Mouse (Mus musculus) adrenal gland (tissue): ENCODE results near the gene Cyb5d1.

ENCODE experiments used
- intact Hi-C: fragments of 180-260 bp; cut with DNase I; formaldehyde crosslinking; loops from one replicate; pipeline ENCODE4 v1.15.1; 2025

Cyb5d1 gene

DNA sequence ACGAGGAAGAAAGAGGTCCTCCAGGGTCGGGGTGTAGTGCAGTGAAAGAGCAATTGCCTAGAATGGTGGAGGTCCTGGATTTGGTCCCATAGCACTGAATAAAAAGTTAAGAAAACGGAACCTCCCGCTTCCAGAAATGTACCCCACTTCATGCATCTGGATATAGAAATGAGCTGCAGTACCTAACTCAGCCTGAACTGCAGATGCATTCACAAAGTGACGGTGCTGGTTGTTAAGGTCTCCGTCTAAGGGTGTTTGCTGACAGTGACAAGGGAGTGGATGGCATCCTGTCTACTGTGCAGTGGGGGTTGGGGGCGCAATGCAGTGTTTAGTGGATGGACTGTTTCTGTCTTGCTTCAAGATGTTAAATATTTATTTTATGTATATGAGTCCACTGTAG lies 8.7 kb downstream of the Cyb5d1 start:
- intact Hi-C loops = no loop called here

DNA sequence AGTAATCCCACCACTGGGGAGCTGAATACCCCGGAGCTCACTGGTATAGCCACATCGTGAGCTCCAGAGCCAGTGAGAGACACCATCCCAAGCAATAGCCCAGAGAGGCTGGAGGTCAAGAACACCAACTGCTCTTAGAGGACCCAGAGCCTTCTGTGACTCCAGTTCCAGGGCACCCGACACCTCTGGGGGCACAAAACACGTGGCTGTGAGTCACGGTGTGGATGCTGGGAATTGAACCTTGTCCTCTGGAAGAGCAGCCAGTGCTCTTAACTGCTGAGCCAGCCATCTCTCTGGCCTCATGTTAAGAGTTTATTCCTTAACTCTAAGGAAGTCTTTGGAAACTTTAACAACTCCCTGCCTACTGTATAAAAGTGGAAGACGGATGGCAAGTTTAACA lies 10.5 kb downstream of the Cyb5d1 start:
- intact Hi-C loops = no loop called here

DNA sequence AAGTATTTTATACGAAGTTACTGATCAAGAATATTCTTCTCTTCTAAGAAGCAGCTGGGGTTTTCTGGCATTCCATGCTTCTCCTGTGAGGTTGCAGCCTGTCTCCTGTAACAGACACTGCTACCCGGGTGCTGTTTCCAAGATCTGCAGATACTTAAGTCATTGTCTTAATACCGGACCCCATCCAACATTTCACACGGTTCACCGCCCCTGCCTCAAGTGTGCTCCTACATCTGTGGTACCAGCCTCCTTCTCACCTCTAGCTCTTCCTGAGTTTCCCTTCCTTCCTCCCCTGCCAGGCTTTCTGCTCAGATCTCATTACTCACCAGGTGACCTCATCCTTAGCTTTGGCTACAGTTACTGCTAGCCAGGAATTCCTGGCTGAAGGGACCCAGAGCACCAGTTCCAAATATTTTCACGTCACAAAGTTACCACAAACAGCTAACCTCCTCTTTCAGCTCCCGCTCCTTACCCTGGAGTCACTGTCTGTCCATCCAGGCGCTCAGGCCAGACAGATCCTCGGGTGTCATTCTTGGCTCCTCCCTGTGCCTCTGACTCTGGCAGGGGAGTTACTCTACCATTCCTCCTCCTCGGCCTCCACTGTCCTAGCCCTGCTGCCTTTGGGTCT lies 12.8 kb downstream of the Cyb5d1 start:
- intact Hi-C loops = no loop called here

DNA sequence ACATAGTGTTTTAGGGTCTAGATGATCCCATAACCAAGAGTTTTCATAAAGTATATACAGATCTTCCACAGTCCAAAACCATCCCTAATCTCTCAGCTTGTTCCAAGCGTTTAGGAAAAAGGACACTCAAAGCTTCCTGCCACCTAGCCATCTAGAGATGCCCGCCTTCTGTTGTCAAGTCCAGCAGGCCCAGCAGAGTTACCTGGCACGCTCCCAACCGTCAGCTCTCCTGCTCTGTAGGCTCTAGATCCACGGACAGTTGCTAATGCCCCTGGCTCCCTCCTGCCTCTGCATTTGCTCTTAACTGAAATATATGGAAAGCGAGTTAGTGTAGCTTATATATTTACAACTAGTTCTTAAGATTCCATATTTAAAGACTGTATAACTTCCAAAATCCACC lies 14.1 kb downstream of the Cyb5d1 start:
- intact Hi-C loops = no loop called here

DNA sequence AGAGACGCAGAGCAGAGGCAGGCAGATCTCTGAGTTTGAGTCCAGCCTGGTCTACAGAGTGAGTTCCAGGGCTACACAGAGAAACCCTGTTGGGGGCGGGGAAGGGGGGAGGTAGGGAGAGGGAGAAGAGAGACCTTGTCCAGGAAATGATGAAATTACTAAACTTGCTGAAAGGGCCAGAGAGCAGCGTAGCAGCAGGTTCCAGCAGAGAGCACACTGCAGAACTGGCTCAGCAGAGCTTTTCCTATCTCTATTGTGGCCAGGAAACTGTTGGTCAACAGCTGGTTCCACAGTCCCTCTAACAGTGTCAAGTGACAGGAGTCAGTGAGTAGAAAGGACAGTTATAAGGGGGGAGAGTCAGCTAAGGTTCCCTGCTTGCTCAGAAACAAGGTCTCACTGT lies 15.8 kb downstream of the Cyb5d1 start:
- intact Hi-C loops = no loop called here

DNA sequence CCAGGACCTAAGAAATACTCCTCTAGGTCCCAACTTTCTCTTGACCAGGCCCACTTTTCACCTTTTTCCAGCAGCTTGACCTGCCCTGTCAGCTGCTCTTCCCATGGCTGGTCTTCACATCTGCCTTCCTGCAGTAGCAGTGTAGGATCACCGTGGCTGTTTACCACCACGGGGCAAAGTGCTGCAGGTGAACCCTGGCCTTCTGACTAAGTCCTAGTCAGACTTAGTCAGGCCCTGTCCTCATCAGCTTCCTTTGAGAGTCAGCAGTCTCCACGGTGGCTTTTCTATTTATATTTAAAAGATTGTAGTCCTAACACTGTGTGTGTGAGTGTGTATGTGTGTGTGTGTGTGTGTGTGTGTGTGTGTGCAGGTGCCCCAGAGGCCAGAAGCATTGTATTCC lies 17.7 kb downstream of the Cyb5d1 start:
- intact Hi-C loops = no loop called here

DNA sequence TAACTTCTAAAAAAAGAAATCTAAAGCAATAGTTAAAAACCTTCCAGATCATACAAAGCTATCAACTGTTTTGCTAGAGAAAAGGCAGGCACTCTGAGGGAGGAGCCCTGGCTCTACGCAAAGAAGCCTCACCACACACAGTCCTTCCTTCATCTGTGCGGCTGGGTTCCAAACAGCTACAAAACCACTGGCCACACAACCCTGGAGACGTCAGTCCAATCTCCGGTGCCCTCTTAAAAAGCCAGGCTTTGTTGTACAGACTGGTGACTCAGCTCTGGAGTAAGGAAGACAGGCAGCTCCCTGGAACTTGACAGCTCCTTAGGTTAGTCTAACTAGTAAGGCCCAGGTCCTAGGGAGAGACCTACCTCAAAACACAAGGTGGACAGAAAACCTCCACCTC lies 19.8 kb downstream of the Cyb5d1 start:
- intact Hi-C loops = no loop called here

DNA sequence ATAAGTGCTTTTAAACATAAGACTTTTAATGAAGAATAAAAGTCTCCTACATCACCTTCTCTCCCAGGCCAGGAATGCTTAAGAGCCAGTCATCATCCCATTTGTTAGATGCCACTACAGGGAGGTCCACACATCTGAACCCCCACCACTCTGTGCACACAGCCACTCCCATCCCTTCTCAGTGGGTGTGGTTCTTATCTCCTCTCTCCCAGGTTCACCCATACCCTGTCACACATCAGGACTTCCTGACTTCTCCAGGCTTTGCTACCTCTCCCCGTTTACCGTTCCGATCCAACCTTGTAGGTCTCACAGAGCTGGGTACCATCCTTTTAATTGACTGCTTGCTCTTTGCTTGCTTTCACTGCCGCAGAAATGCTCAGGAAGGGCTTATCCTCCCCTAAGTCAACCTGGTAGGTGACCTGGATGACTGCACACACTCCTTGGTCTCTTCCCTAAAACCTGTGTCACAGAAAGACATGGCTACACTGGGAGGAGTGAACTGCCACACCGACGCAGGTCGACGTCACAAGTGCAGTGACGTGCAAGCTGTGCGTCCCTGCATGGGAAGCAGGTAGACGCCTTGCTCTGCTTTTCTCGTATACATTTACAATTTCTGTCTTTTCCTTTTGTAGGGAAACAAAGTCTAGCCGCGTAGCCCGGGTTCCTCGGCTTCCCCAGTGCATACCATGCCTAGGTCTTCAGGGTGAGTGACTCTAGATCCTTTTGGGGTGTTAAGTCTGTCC lies 22.0 kb downstream of the Cyb5d1 start:
- intact Hi-C loops = loop anchor here (5.0 kb wide), 1 partner anchor 41 kb away; no protein-coding TSS in a partner anchor

DNA sequence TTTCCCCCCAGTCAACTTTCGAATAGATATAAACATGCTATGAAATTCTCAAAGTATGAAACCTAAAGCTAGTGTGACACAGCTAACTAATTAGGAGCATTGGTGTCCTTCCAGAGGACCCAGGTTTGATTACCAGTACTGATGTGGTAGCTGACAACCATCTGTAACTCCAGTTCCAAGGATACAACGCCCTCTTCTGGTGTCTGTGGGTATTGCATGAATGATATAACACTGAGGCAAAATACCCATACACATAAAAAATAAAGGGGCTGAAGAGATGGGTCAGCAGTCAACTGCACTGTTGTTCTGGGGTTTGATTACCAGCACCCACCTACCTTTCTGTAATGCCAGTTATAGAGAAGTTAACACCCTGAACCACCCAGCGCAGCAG lies 22.7 kb downstream of the Cyb5d1 start:
- intact Hi-C loops = loop anchor here (5.0 kb wide), 1 partner anchor 40 kb away; no protein-coding TSS in a partner anchor

DNA sequence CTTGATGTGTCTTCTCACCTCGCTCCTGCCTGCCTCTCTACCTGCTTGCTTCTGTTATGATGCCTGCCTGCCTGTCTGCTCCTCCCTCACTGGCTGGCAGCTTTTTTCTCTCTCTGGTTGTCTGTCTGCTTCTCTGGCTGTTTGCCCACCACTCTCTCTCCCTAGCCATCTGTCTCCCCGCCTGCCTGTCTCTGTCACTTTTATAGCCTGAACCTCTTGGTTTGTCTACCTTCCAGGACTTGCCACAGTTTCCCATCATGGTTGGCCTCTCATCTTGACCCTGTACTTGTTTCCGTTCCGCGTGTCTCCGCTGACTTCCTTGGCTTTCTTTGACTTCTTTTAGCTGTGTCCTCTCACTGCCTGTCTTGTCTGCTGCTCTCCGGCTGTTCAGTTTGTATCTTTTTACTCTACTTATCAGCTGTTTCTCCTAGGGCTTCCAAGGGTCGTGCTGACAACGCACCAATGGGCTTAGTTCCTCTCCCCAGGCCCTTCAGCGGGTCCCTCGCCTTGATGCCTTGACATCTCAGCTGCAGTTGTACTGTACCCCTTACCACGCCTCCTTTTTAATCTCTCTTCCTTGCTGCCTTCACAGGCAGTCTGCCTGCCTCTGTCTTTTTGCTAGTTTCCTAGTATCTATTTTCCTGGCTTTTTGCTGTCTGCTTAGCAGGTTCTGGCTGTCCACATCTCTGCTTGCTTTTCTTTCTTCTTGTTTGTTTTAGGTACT lies 23.2 kb downstream of the Cyb5d1 start:
- intact Hi-C loops = loop anchor here (5.0 kb wide), 1 partner anchor 40 kb away; no protein-coding TSS in a partner anchor

DNA sequence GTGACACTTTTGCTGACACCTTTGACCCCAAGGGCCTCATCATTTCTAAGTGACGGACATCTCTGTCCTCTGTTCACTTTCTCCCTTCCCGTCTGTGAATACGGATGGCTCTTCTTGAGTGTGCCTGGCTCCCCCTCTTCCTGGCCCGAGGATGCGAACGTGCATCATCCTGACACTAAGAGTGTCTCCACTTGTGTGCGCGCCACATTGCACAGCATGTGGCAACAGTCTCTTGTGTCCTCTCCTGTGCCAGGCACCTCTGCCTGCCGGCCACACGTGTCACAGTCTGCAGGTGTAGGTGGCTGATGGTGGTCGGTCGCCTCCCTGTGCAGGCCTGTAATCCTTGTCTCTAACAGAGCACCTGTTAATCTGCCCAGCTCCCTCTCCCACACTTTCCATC lies 23.8 kb downstream of the Cyb5d1 start:
- intact Hi-C loops = loop anchor here (5.0 kb wide), 1 partner anchor 39 kb away; no protein-coding TSS in a partner anchor

DNA sequence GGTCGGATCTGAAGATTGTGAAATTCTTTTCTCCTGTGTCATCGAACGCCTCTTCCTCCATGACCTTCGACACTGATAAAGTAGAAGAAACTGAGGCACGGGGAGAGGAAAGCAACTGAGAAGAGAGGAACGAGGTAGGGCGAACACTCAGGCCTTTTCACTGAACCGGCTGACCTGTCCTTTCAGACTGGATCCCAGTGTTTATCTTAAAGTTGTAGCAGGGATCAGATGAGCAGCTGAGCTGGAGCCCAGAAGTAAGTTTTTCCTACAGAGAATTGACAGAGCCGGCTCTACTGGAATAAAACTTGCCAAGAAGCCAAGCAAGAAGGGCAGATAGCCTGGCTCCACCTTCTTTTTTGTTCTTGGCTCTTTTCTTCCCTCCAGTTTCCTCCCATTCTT lies 24.6 kb downstream of the Cyb5d1 start:
- intact Hi-C loops = loop anchor here (5.0 kb wide), 1 partner anchor 39 kb away; no protein-coding TSS in a partner anchor

DNA sequence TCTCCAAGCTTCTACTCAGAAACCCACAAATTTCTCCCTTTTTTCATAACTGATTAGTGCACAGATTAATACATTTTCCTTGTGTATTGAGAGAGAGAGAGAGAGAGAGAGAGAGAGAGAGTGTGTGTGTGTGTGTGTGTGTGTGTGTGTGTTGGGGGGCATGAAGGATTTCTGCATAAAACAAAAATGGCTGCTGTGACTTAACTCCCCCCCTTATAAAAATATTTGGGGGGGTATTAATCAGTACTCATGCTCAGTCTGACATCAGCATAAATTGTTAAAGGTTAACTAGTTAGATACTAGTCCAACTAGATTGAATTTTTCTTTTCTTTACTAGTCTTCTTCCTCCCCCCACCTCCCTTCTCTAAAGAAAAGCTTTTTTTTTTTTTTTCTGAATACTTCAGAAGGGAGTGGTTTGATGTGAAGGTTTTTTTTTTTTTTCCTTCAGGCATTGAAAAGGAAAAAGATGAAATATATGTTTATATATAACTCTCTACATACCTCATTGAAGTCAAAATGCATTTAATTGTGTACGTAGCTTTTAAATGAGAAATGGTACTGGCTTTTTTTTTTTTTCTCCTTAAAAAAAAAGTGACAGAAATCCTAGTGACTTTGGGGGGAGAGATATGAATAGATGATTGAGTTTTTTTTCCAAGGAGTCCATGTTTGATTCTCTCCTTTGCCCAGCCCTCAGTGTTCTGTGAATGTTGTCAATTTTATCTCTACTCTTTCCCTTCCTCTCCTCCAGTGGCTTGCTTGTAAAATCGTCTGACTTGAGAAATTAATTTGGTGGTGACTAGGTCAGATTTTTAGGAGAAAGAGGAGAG lies 25.2 kb downstream of the Cyb5d1 start:
- intact Hi-C loops = loop anchor here (5.0 kb wide), 1 partner anchor 38 kb away; no protein-coding TSS in a partner anchor

DNA sequence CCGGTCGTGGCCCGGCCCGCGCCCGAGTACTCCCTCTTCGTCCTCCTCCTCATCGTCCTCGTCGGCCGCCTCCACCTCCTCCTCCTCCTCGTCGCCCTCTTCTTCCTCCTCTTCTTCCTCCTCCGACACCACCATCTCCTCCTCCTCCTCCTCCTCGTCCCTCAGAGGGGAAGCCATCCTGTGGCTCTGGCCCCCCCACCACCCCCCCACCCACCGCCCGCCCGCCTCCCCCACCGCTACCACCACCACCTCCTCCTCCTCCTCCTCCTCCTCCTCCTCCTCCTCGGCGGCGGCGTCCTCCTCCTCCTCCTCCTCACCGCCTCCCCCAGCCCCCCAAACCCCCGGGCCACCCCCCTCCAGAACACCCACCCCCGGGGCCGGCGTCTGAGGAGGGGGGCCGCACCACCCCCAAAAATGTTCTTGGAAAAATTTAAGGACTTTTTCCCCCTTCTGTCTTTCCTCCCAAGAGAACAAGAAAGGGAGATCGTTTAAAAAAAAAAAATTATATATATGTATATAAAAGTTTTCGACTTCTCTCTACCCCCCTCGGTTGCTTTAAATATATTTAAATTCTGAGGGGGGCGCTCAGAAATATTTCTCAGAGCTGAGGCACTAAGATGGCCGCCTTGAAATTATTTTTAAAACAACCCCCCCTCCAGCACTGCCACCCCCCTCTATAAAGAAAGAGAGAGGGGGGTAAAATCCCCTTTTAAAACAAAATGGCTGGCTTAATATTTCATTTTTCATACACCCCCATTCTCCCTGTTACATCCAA lies 26.0 kb downstream of the Cyb5d1 start, which contains the start of gene Chd3:
TSS of gene Chd3 (minus strand) at position 192 of the 775 bp plus-strand sequence.
- intact Hi-C loops = no loop called here

DNA sequence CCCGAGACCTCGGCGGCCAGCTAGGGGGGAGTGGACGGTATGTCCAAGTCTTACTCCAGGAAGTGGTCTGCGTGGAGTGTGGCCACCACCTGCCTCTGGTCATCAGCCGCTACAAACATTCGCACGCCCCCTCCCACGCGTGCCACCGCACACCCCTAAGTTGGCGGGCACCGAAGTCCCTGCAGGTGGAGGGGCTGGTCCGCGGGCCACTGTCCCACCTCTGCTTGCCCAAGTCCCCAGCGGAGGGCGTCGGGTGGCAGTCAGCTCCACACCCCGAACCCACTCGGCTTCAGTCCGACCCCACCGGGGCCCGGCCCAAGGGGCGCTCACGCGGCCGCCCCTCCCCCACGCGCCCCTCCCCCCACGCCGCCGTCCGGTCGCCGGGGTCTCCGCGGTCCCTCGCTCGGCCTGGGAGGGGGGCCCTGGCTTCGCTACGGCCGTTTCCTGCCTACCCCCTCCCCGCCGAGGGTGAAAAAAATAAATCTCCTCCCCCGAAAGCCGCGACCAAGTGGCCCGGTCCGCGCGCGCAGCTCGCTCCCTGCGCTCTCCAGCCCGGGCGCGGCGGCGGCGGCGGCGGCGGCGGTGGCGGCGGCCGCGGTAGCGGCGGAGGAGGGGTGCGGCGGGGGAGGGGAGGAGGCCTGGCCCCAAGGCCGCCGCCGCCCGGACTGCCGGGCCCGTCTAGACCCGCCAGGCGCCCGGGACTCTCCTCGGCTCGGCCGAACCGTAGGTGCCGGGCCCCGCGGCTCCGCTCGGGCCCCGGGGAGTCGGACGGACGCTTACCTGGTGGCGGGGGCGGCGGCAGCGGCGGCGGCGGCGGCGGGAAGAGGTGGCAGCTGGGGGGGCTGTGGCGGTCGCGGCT lies 26.8 kb downstream of the Cyb5d1 start:
- intact Hi-C loops = no loop called here

DNA sequence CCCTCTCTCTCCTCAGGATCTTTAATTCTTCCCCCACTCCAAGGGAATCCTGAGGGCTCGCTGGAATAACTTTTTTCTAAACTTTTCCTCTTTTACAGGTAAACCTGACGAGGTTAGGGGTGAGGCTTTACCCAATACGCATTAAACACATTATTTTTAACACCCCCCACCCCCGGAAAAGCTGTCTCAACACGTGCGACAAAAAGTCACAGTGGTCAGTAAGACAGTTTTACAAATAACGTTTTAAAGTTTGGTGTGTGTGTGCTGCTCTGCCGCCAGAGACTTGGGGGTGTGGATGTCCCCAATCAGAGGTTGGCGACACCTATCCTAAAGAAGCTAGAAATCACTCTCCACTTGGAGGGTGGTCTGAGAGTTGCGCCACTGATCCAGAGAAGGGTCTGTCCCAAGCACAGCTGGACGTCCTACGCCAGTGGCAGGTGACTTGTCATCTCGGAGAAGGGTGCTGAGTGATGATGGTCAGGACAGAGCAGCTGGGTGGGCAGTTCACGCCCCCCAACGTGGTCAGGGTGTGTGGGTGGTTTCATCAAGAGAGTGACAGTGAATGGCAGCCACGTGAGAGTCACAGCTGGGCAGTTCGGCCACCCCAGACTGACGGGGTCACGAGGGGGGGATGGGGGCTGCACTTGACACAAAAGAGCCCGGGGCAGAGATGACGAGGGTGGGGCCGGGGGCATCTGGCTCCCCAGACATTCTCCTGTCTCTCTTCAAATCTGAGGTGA lies 27.6 kb downstream of the Cyb5d1 start:
- intact Hi-C loops = no loop called here

DNA sequence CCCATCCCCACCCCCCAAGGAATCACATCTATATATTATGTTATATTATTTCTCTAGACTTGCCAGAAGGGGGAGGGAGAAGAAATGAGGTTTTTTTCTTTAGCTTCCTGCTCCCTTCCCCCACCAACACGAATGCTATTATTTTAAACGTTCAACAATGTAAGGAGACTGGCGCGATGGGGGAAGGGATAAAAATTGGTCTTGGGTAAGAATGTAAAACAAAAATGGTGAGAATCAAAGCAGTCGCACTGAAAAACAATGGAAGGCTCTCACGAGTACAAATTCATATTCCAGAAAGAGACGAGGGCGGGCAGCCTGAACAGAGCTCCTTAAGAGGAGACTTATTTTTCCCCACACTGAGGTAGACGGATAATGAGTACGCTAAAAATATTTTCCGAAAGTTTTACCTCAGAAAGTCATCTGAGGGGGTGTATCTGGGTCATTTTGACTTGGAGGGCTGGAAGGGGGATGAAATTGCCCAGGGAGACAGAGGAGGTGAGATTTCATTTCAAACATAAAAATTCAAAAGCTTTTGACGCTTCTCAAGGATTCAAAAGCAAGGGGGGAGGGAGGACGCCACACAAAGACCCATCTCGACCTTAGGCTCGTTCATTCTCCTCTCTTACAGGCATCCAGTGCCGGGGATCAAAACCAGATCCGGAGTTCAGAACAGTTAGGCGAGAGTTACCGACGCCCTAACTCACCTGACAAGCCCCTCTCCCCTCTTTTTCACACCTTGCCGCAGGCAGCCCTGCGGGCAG lies 28.4 kb downstream of the Cyb5d1 start:
- intact Hi-C loops = no loop called here
